Mouse (Mus musculus) right cerebral cortex, postnatal 4 days (tissue): ENCODE measurements around the gene Rab30.
"Not testable (repeated sequence)": the region's sequence is repeated elsewhere in the genome, so short reads cannot be mapped to it uniquely, and the experiment has no call there.

Experiments used
- DNase-seq: peaks from one replicate; pipeline ENCODE4 v3.0.0-alpha.2; 2022

Rab30 gene

GRCm38 (mm10) chr7:92758067-92758466 is 16.7 kb downstream of the Rab30 start:
- no peak for DNase-seq

DNA sequence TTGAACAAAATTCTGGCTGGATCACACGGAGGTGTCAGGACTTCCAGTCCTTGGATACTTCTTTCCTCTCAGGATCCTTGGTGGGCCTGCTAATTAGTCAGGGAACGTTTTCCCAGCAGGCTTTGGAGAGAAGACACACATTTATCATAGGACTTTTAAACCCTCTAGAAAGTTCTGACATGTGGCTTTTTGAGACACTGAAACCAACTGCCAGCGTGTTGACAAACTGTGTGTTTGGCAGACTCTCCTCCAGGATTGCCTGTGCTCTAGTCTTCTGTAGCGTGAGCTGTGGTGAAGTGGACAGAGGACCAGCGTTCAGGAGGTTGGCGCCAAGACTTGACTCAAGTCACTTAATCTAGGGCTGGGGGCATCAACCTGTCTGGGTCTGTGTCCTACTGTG is 19.2 kb downstream of the Rab30 start:
- no peak for DNase-seq

DNA sequence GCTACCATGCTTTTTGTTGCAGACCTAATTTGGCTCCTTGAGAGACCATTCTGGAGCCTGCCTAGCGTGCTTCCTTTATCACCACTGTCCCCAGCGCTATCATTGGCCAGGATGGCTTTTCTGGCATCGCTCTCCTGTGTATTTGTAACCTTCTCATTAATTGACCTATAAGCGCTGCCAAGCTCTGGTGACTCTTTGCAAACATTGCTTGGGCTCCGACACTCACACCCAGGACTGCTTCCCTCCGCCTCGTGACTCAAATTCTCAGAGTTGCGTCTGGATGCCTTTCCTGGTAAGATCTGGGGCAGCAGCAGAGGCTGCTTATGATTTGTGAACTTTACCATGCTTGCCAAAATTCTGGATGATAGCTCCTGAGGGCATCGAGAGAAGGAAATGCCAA is 19.8 kb downstream of the Rab30 start:
- DNase-seq, result no peak

- DNase-seq, result no peak
Measured at GRCm38 (mm10) chr7:92765426-92765825, 24.0 kb downstream of the Rab30 start.

- DNase-seq, result no peak
Measured at GRCm38 (mm10) chr7:92766096-92767090, 25.0 kb downstream of the Rab30 start.

DNA sequence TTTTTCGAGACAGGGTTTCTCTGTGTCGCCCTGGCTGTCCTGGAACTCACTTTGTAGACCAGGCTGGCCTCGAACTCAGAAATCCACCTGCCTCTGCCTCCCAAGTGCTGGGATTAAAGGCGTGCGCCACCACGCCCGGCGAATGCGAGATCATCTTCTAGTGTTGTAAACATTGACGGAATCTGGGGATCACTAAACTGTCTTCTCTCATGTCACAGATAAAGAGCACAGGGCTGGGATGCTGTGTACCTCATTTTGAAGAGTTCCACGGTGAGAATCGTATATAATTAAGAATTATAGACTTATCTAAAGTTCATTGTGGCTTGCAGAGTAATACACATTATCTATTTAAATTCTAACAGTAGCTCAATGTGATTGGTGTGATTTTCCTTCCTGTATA is 26.7 kb downstream of the Rab30 start:
- not testable (repeated sequence) for DNase-seq

- no peak for DNase-seq
Measured at GRCm38 (mm10) chr7:92768859-92769258, 27.5 kb downstream of the Rab30 start.

- DNase-seq, result no peak
Measured at GRCm38 (mm10) chr7:92773006-92773405, 31.6 kb downstream of the Rab30 start.

GRCm38 (mm10) chr7:92773596-92773995 is 32.2 kb downstream of the Rab30 start:
- DNase-seq, result no peak

DNA sequence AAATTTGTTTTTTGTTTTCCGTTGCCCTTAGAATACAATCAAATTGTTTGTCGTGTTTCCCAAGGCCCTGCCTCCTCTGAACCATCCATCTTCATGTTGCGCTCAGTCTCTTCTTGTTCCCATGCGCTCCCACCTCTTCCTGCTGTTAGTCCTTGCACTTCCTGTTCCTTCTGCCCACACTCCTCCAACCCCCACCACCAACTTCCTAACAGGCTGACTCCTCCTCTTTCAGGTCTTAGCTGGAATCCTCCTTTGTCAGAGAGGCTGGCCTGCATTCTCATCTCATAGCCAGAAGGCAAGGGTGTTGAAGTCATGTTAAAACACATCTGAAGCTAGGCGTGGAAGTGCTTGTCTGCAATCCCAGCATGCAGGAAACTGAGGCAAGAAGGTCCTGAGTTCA is 33.3 kb downstream of the Rab30 start:
- no peak for DNase-seq

GRCm38 (mm10) chr7:92775703-92776102 is 34.3 kb downstream of the Rab30 start:
- no peak for DNase-seq

DNA sequence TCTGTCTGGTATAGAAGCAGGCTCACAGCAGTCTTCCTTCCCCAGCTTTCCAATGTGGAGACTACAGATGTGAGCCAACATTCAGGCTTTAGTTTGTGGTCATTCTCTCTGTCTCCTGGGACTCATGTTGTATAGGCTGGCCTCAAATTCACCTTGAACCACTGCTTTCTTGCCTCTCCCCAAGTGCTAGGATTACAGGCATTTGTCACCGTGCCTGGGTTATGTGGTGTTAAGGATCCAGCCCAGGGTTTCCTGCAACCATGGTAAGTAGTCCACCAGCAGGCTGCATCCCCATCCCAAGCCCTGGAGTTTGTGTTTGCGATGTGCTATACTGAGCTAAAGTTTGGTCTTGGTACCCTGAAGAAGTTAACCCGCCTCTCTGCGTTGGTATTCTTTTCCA is 35.2 kb downstream of the Rab30 start:
- no peak for DNase-seq

DNA sequence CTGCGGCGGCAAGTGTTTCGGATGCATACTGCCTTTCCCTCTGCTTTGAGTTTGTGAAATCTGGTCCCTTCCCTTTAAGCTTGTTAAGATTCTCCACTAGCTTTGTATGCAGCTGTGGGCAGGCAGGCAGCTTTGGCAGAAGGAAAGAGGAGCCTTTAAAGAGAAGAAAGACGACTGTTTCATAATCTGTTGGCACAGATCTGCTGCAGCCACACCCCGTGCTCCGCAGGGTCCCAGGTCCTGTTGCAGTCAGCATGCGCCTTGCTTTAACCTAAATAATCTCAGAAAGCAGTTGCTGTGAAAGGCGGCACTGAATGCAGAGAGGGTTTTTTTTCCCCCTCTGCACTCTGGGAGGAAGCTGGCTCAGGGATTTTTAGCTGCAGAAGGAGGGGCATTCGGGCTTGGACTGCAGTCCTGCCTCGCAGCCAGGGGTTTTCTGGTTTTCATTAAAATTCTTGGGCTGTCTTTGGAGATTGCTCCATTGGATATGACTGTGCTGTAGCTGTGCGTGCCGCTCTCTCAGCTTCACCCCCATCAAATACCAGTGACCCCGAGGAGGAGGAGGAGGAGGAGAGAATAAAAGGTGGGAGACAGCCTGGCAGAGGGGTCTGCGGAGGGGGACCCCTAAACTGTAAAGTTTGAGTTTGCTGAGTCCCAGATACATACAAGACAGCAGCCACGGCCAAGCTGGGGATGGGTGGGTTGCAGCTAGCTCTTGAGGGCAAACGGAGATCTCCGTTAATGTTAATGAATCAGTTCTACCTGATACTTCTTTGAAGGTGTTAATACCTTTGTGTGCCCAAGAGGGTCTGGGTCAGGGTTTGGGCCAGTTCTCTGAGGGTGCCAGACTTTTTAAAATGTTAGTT is 35.9 kb downstream of the Rab30 start:
- DNase-seq, result peak; percentile 31

- DNase-seq, result no peak
Measured at GRCm38 (mm10) chr7:92779058-92779457, 37.7 kb downstream of the Rab30 start.

DNA sequence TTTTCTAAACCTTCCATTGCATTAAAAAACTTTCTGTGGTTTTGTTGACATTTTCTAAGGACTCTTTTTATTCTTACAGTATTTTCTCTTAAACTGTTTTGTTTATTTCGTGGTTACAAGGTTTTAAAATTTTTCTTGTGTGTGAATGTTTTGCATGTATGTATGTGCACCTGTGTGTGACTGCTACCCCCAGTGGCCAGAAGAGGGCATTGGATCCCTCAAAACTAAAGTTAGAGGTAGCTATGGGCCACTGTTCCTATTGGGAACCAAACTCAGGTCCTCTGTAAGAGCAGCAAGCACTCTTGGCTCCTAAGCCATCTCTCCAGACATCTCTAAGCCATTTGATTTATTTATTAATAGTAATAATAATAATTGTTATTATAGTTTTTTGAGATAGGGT is 40.0 kb downstream of the Rab30 start:
- DNase-seq, result no peak

GRCm38 (mm10) chr7:92781948-92782347 is 40.5 kb downstream of the Rab30 start:
- no peak for DNase-seq

GRCm38 (mm10) chr7:92782511-92782910 is 41.1 kb downstream of the Rab30 start:
- no peak for DNase-seq

- no peak for DNase-seq
Measured at GRCm38 (mm10) chr7:92783166-92783806, 41.9 kb downstream of the Rab30 start.

DNA sequence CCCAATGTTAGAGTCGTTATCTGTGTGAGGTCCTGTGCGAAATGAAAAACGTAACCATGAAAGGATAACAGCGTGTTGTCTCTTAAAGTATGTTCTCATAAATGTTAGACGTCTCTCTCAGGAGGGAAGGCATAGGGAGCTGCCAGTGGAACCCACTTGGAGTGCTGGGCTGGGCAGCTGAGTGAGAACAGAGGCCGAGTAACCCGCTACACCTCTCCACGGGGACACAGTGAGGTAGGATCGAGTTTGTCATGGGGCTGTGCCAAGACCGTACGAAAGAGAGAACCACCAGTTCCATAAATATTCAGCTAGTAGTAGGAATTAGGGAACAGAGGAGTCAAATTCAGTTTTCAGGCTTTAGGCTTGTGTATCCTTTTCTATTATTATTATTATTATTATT is 42.5 kb downstream of the Rab30 start:
- DNase-seq, result no peak

- DNase-seq, result no peak
Measured at GRCm38 (mm10) chr7:92795749-92796148, 54.3 kb downstream of the Rab30 start.

DNA sequence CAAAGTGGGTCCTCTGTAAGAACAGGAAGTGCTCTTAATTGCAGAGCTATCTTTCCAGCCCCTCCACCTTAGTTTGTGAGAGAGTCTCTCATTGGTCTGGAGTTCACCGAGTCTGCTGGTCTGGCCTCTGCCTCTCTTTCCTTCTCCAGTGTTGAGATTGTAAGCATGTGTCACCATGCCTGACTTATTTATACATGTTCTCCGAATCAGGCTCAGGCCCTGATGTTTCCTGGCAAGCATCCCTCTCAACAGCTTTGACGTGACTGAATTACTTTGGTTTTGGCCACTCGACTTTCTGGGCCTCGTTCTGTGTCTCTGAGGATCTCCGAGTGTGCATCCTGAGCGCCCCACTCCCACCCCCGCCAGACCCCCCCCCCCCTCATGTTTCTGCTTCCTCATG is 55.4 kb downstream of the Rab30 start:
- no peak for DNase-seq

GRCm38 (mm10) chr7:92799665-92800595 is 58.5 kb downstream of the Rab30 start:
- no peak for DNase-seq
